Mouse (Mus musculus): ENCODE data around the gene Akr1c19. TPM values are rescaled to one million over a fixed set of nuclear protein-coding genes. Genes with fewer than 3 reads are reported as not detected.
"Not testable (repeated sequence)": the region's sequence is repeated elsewhere in the genome, so short reads cannot be mapped to it uniquely, and the experiment has no call there.

Gene Akr1c19
- 0.53 and 0.77 TPM in 2 replicates for polyA plus RNA-seq (2016; fragmentation: Nextera tagmentation; extraction: Ambion mirVana)

DNA sequence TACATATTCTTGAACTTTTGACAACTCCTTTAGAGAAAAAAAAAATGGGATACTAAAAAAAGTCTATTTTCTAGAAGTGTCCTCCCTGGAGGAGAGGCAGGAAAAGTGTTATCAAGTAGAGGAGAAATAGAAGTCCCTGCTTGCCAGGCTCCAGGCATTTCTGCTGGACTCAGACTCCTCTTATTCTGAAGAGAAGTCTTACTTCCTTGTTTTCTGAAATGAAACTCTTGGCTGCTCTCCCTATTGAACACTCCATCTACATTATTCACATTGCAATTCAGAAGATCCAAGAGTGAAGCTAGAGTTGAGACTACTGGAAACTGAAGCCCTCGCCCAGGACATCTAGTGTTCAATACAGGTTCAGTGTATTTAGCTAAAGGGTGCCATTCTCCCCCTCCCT is at the start of gene Akr1c19:
Gene Akr1c19, plus strand, starts transcription at position 260 of the 400 bp plus-strand sequence.
- Histone ChIP-seq H3K9me3 (no peaks in the 10 kb centered on the region), H3K9ac (no peak within 1 kb of the TSS), H3K36me3 (no peaks in the 10 kb centered on the region), H3K4me2 (replicated peaks) (no peak within 1 kb of the TSS), H3K27me3 (no peaks in the 10 kb centered on the region), H3K4me1 (no peaks in the 10 kb centered on the region), H3K4me3 (no peak within 1 kb of the TSS), H3K27ac (no peak within 1 kb of the TSS)
- 81% methylated on average over 1 of the region's 1 CpGs for WGBS
- no peak for ATAC-seq (ENCODE audit: insufficient number of reproducible peaks, insufficient read depth, low FRiP score, low TSS enrichment)

DNA sequence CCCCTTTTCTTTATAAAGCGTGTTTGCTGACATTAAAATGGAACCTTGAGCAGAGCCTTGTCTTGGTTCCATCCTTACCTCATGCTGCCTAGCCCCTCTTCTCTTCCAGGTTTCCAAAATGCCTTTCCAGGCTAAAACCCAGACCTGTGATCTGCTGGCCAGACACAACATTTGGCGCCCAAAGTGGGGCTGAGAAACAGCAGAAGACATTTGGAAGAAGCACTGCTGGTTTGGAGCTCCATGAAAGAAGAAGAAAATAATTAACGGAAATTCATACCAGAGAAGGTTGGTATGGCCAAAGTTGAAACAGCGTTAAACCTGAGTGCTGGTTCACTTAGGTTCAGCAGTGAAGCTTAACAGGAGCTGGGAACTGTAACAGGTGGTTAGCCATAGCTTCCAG is 47.2 kb upstream of the Akr1c19 start:
- not testable (repeated sequence) for H3K4me3 ChIP-seq; ATAC-seq (ENCODE audit: insufficient number of reproducible peaks, insufficient read depth, low FRiP score, low TSS enrichment); H3K9ac ChIP-seq; H3K4me1 ChIP-seq; H3K27me3 ChIP-seq; H3K27ac ChIP-seq; H3K4me2 ChIP-seq (replicated peaks); H3K36me3 ChIP-seq; H3K9me3 ChIP-seq
- WGBS = 90% methylated on average over 4 of the region's 4 CpGs

DNA sequence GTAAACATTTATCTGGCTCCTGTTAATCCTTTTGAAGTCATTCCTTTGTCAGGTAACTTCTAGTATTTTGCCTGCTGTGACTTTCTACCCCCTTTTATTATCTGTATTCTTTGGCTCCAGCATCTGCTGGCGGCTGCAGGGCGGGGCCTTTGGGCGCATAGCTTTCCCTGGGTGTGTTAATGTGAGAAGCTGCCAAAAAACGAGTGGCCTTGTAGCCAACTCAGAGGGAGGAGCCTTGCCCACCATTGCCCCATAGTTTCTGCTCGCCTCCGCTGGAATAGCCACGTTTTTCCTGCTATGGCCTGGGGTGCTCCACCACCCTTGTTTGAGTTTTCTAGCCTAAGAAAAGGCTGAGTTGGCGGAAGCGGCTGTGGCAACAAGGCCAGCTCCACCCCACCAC is 45.4 kb upstream of the Akr1c19 start:
- ATAC-seq (ENCODE audit: insufficient number of reproducible peaks, insufficient read depth, low FRiP score, low TSS enrichment) = no peak
- WGBS = 58% methylated on average over 9 of the region's 9 CpGs

DNA sequence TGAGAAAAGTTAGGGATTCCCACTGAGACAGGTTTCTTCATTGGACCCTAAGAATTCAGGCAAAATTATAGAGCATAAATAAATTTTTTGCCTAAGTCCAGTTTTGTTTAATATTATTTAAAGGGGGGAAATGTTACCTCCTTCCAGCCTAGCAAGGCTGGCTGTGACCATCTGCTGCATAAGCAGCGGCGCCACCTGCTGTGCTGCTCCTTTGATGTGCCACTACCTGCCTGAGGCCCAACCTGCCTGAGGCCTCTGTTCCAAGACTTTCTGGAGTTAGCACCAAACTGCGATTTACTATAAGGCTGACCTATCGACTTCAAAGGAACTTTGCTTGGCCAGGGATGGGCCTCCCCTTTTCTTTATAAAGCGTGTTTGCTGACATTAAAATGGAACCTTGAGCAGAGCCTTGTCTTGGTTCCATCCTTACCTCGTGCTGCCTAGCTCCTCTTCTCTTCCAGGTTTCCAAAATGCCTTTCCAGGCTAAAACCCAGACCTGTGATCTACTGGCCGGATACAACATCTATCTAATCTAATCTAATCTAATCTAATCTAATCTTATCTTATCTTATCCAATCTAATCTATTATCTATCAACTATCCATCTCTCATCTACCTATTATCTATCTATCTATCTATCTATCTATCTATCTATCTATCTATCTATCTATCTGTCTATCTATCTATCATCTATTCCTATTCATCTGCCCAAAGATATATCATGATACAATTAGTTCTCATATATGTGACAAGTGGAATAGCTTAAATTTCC is 41.7 kb upstream of the Akr1c19 start:
- not testable (repeated sequence) for H3K4me3 ChIP-seq; H3K4me2 ChIP-seq (replicated peaks); H3K9me3 ChIP-seq; H3K27ac ChIP-seq; H3K4me1 ChIP-seq; H3K9ac ChIP-seq; ATAC-seq (ENCODE audit: insufficient number of reproducible peaks, insufficient read depth, low FRiP score, low TSS enrichment); H3K27me3 ChIP-seq; H3K36me3 ChIP-seq
- 80% methylated on average over 7 of the region's 7 CpGs for WGBS

More for the DNA sequence above, 45.4 kb upstream of the Akr1c19 start:
- Histone ChIP-seq H3K4me1 (no peaks in the 10 kb centered on the region), H3K9me3 (no peaks in the 10 kb centered on the region), H3K9ac (no peak overlapping the region), H3K27ac (no peak overlapping the region), H3K4me3 (no peak overlapping the region), H3K4me2 (replicated peaks) (no peak overlapping the region), H3K36me3 (no peaks in the 10 kb centered on the region), H3K27me3 (no peaks in the 10 kb centered on the region)

DNA sequence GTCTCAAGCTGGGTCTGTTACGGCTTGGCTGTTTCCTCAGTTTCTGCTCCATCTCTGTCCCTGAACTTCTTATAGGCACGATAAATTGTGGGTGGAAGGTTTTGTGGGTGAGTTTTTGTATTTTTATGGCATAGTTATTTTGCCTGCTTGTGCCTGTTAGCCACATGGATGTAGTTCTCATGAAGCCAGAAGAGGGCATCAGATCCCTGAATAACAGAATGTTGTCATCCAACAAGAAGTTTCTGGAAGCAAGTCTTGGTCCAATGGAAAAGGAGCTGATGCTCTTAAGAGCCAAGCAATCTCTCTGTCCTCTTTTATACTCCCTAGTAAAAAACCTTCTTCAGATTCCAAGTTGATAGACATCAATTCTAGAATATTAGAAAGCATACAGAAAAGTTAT is 40.3 kb upstream of the Akr1c19 start:
- ATAC-seq (ENCODE audit: insufficient number of reproducible peaks, insufficient read depth, low FRiP score, low TSS enrichment) = no peak
- 91% methylated on average over 2 of the region's 2 CpGs for WGBS
- Histone ChIP-seq H3K27ac (no peak overlapping the region), H3K4me3 (no peak overlapping the region), H3K27me3 (no peaks in the 10 kb centered on the region), H3K36me3 (no peaks in the 10 kb centered on the region), H3K9ac (no peak overlapping the region), H3K4me2 (replicated peaks) (no peak overlapping the region), H3K9me3 (no peaks in the 10 kb centered on the region), H3K4me1 (no peaks in the 10 kb centered on the region)

DNA sequence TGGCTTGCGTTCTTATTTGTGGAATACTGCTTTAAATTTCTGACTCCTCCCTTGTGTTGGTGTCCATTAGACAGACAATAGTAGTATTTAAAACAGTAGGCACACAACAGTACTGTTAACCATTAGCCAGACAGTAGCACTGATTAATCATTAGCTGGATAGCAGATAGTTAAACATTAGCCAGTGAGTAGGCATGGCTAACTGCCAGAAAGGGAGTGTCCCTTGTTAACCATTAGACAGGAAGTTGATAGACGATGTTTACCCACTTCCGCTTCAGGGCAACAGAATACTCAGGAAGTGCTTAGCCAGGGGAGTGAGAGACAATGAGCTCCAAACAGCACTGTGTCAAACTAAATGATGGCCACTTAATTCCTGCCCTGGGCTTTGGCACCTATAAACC is 37.6 kb upstream of the Akr1c19 start, which contains the start of gene Akr1c13:
Gene Akr1c13, plus strand, starts transcription at position 247 of the 400 bp plus-strand sequence.
- H3K36me3 ChIP-seq = no peaks in the 10 kb centered on the region

DNA sequence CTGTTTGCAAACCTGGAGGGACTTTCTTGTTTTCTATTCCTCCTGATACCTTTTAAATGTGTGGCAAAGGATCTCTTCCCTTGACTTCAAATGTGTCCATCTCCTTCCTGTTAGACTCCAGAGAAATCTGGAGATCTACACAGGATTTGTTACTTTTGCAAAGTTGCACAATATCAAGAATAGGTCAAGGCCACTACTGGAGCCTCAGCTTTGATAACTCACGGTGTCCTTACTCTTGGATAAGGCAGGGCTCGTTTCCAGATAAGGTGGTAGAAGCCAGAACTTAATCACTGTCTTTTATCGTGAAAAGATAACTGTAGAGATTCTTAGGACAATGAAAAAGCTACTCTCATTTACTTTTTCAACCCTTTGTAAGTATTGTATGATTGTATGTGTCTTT is 36.0 kb upstream of the Akr1c19 start:
- H3K4me1 ChIP-seq = no peaks in the 10 kb centered on the region
- H3K27ac ChIP-seq = no peak overlapping the region
- no peaks in the 10 kb centered on the region for H3K27me3 ChIP-seq
- no peak for ATAC-seq (ENCODE audit: insufficient number of reproducible peaks, insufficient read depth, low FRiP score, low TSS enrichment)
- H3K4me2 ChIP-seq (replicated peaks) = no peak overlapping the region
- no peak overlapping the region for H3K4me3 ChIP-seq
- WGBS = 80% methylated on average over 3 of the region's 3 CpGs
- no peaks in the 10 kb centered on the region for H3K9me3 ChIP-seq
- H3K9ac ChIP-seq = no peak overlapping the region
- H3K36me3 ChIP-seq = no peaks in the 10 kb centered on the region

More for the DNA sequence above, 37.6 kb upstream of the Akr1c19 start, which contains the start of gene Akr1c13:
- WGBS = 62% methylated on average over 3 of the region's 3 CpGs
- H3K4me2 ChIP-seq (replicated peaks) = no peak within 1 kb of the TSS
- H3K27me3 ChIP-seq = no peaks in the 10 kb centered on the region
- H3K4me1 ChIP-seq = no peaks in the 10 kb centered on the region
- H3K9ac ChIP-seq = no peak within 1 kb of the TSS
- ATAC-seq (ENCODE audit: insufficient number of reproducible peaks, insufficient read depth, low FRiP score, low TSS enrichment) = no peak
- no peak within 1 kb of the TSS for H3K4me3 ChIP-seq
- no peaks in the 10 kb centered on the region for H3K9me3 ChIP-seq
- no peak within 1 kb of the TSS for H3K27ac ChIP-seq

DNA sequence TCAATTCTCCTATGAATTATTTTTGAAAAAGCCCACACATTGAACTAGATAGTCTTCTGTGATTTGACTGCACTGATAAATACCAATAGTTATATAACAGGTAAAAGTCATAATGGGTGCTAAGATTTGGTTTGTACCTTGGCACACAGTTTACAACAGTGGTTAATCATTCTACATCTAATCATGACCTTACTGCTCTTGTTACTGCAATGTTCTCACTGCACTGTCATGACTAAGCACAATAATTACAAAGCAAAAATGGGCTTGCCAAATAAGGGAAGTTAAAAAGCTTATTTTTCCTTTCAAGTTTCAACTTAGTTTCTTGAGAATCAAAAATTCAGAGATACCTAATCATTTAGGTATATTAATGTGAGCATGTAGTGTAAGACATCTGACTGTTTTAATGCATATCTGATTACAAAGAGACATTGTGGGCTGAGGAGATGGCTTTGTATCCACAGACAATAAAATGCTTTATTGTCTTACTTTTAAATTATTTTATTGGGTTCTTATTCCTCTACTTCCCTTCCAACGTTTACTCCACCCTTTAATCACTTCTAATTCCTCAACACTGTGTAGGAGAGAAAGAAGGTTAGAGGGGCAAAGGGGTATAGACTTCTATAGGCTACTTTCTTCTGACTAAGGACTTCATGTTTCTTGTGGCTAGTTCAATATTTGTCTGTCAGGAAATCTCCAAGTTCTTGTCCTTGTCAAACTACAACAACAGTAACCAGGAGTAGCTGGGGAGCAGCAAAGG is 22.2 kb upstream of the Akr1c19 start:
- H3K9ac ChIP-seq = no peak overlapping the region
- H3K36me3 ChIP-seq = no peaks in the 10 kb centered on the region
- no peaks in the 10 kb centered on the region for H3K27me3 ChIP-seq
- no peak for ATAC-seq (ENCODE audit: insufficient number of reproducible peaks, insufficient read depth, low FRiP score, low TSS enrichment)
- H3K4me3 ChIP-seq = no peak overlapping the region
- no peaks in the 10 kb centered on the region for H3K4me1 ChIP-seq
- 47% methylated on average over 1 of the region's 1 CpGs for WGBS
- H3K27ac ChIP-seq = no peak overlapping the region
- H3K9me3 ChIP-seq = no peaks in the 10 kb centered on the region
- H3K4me2 ChIP-seq (replicated peaks) = no peak overlapping the region

DNA sequence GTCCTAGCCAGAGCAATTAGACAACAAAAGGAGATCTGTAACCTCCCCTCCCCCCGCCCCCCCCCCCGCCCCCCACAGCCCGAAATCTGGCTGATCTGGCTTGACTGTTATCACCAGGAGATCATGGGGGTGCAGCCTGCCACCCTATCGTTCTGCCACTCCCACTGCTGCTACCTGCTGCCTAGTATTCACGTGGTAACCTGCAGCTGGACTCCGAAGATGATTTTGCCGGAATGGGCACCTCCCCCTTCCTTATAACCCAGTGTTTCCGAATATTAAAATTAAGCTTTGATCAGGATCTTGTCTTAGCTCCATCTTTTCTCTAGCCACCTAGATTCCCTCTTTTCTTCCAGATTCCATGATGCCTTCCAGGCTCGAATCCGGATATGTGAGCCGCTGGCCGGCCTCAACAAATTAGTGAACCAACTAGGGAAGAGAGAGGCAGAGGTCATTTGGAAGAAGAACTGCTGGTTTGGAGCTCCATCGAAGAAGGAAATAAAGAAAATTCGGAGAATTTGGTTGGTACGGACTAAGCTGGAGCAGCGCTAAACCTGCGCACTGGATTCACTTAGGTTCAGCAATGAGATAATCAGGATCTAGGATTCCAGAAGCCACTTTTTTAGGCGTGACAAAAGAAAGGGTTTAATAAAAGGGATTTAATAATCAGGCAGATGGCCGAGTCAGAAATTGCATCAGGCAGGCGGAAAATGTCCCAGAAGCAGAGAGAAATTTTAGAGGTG is 16.8 kb upstream of the Akr1c19 start:
- no peak overlapping the region for H3K4me2 ChIP-seq (replicated peaks)
- 72% methylated on average over 18 of the region's 20 CpGs for WGBS
- no peaks in the 10 kb centered on the region for H3K4me1 ChIP-seq
- H3K36me3 ChIP-seq = no peaks in the 10 kb centered on the region
- ATAC-seq (ENCODE audit: insufficient number of reproducible peaks, insufficient read depth, low FRiP score, low TSS enrichment) = no peak
- H3K27me3 ChIP-seq = no peaks in the 10 kb centered on the region
- H3K4me3 ChIP-seq = no peak overlapping the region
- no peak overlapping the region for H3K27ac ChIP-seq
- H3K9me3 ChIP-seq = no peaks in the 10 kb centered on the region
- no peak overlapping the region for H3K9ac ChIP-seq

DNA sequence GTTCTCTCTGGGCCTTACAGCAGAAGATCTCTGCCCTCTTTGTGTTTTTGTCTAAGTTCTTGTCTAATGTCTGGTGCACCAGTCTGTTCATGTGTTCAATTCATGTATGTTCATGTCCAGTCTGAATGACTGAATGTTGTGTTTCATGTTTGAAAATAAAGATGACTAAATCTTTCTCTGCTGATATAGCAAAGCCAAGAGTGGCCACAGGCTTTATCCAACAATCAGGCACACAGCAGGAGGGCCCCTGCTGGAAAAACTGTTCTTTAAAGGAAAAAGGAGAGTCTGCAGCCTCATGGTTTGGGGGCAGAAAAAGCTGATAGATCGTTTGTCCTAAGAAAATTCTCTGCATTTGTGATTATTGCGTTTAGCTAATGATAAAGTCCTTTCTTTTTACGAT is 16.2 kb upstream of the Akr1c19 start:
- H3K4me1 ChIP-seq = no peaks in the 10 kb centered on the region
- WGBS = 67% methylated on average over 3 of the region's 3 CpGs

DNA sequence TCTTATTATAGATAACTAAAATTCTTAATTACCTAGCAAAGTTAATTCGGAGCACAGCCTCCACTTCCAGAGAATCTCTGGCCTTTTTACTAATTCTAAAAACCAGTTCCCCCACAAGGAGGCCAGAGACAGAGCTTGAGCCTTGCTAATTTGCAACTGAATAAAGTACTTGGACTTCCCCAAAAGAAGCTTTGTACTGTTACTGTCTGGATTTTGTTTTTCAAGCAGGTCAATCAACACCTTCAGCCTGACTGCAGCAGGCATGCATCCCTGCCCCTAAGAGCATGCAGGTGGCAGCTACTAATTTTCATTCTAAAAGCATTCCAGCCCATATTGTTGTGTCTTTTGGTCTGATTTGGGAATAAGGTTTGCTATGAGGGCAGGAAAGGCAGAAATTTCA is 13.0 kb upstream of the Akr1c19 start:
- H3K27ac ChIP-seq; H3K4me2 ChIP-seq (replicated peaks); H3K9me3 ChIP-seq; H3K4me3 ChIP-seq; H3K36me3 ChIP-seq; H3K9ac ChIP-seq; H3K4me1 ChIP-seq; ATAC-seq (ENCODE audit: insufficient number of reproducible peaks, insufficient read depth, low FRiP score, low TSS enrichment); H3K27me3 ChIP-seq: not testable (repeated sequence)
- 82% methylated on average over 1 of the region's 1 CpGs for WGBS

More for the DNA sequence above, 16.2 kb upstream of the Akr1c19 start:
- Histone ChIP-seq H3K4me2 (replicated peaks) (no peak overlapping the region), H3K9me3 (no peaks in the 10 kb centered on the region), H3K9ac (no peak overlapping the region), H3K4me3 (no peak overlapping the region), H3K36me3 (no peaks in the 10 kb centered on the region), H3K27ac (no peak overlapping the region), H3K27me3 (no peaks in the 10 kb centered on the region)
- ATAC-seq (ENCODE audit: insufficient number of reproducible peaks, insufficient read depth, low FRiP score, low TSS enrichment) = no peak

Measured in embryonic facial prominence, embryonic 12.5 days (tissue).